Mouse (Mus musculus) spleen, adult 2 months (tissue): Measurements from ENCODE around the gene Thsd4. TPM values are rescaled to one million over a fixed set of nuclear protein-coding genes. Genes with fewer than 3 reads are reported as not detected.

Source experiments
- DNase-seq, 2 experiments: peaks; one replicate each; pipeline versions ENCODE4 v3.0.0 to v3.0.0-alpha.2; 2012 to 2021; ENCODE audit warnings: low spot score in 2 of 2, low read depth in 1 of 2
- H3K27ac ChIP-seq: fragments of 200-500 bp; 2 replicates; pipeline ENCODE4 v1.5.1; 2012; ENCODE audit warnings: low read length, inconsistent platforms; ENCODE audit not compliant: insufficient read depth
- H3K27me3 ChIP-seq: fragments of 200-500 bp; 2 replicates; pipeline ENCODE4 v1.6.1; 2012; ENCODE audit warnings: mild to moderate bottlenecking, moderate library complexity, low read length, inconsistent platforms; ENCODE audit not compliant: control insufficient read depth, insufficient read depth
- H3K36me3 ChIP-seq: fragments of 200-500 bp; 2 replicates; pipeline ENCODE4 v1.6.1; 2012; ENCODE audit warnings: mild to moderate bottlenecking, low read length, inconsistent platforms; ENCODE audit not compliant: control insufficient read depth, insufficient read depth
- H3K4me1 ChIP-seq: fragments of 200-500 bp; 2 replicates; pipeline ENCODE4 v1.6.1; 2011; ENCODE audit warnings: inconsistent platforms; ENCODE audit not compliant: control insufficient read depth, insufficient read depth, insufficient read length
- H3K4me3 ChIP-seq: fragments of 200-500 bp; 2 replicates; pipeline ENCODE4 v1.5.1; 2011; ENCODE audit warnings: mild to moderate bottlenecking, inconsistent platforms; ENCODE audit not compliant: insufficient read depth, insufficient read length; ENCODE audit errors: extremely low read depth
- CTCF ChIP-seq: fragments of 200-500 bp; IDR thresholded peaks from 2 replicates; pipeline ENCODE4 v1.5.1; 2011; ENCODE audit warnings: mild to moderate bottlenecking, inconsistent platforms; ENCODE audit not compliant: insufficient read depth, insufficient read length, insufficient replicate concordance; ENCODE audit errors: extremely low read depth
- POLR2A ChIP-seq: fragments of 200-500 bp; IDR thresholded peaks from 2 replicates; pipeline ENCODE4 v1.6.1; 2011; ENCODE audit warnings: low read depth, low read length, inconsistent platforms
- WGBS: fragments of 180-500 bp; shearing (Covaris S2); methylation state at CpG from one replicate; pipeline ENCODE4 v1.1.7; 2018; 5-methylcytosine and 5-hydroxymethylcytosine counted together
- polyA plus RNA-seq: library from polyadenylated mRNA; depleted of rRNA; stranded (reverse); fragments of >200 nt; gene quantifications from 2 replicates; pipeline ENCODE4 v1.2.3, GENCODE M21; 2012

Thsd4 gene
- polyA plus RNA-seq, 1 experiment = 0.95 TPM

GRCm38 (mm10) chr9:60402681-60403080 lies 119.2 kb downstream of the Thsd4 start:
- Histone ChIP-seq H3K27ac (no peak overlapping the region), H3K36me3 (no peaks in the 10 kb centered on the region), H3K27me3 (no peaks in the 10 kb centered on the region), H3K4me3 (no peak overlapping the region), H3K4me1 (no peaks in the 10 kb centered on the region)
- WGBS = 96% methylated on average over 6 of the region's 6 CpGs
- TF ChIP-seq CTCF (no peak), POLR2A (no peak)
- DNase-seq = no peak

DNA sequence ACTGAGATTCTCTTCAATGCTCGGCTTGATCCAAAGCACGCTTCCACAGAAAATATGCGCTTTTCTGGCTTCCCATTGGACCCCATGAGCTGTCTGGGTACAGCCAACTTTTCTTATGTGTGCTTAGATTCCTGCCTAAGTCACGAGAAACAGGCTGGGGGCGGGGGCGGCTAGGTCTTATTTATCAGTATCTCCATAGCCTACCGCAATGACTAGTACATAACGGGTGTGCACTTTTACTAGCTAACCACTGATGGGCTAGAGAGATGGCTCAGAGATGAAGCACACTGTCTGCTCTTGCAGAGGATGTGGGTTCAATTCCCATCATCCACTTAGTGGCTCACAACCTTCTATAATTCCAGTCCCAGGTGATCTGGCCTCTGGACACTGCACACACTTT lies 121.8 kb downstream of the Thsd4 start:
- no peaks in the 10 kb centered on the region for H3K36me3 ChIP-seq
- H3K27me3 ChIP-seq = no peaks in the 10 kb centered on the region
- WGBS = 83% methylated on average over 8 of the region's 8 CpGs
- no peak overlapping the region for H3K4me3 ChIP-seq
- DNase-seq = no peak
- no peaks in the 10 kb centered on the region for H3K4me1 ChIP-seq
- no peak overlapping the region for H3K27ac ChIP-seq
- no peak for TF ChIP-seq CTCF
- TF ChIP-seq POLR2A = no peak

DNA sequence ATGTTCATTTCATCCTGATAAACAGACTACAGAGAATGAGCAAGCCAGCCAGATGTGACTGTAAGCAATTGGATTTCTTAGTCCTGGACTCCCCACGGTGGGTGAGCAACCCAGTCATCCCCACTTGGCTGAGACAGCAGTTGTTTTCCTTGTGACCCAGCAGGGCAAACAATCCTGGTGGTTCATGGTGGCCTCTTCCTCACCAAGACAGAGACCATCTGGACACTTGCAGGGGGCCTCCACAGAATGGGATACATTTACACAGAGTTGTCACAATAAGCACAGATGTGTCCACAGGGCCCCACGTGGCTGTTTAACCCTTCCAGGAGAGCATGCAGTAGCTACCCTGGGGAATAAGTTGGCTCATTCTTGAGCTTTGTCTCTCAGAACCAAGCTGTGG lies 123.8 kb downstream of the Thsd4 start:
- no peak for DNase-seq
- no peaks in the 10 kb centered on the region for H3K27me3 ChIP-seq
- no peak for TF ChIP-seq POLR2A
- TF ChIP-seq CTCF = no peak
- WGBS = 60% methylated on average over 2 of the region's 2 CpGs
- no peaks in the 10 kb centered on the region for H3K4me1 ChIP-seq
- H3K4me3 ChIP-seq = no peak overlapping the region
- H3K27ac ChIP-seq = no peak overlapping the region
- H3K36me3 ChIP-seq = no peaks in the 10 kb centered on the region

- no peak for DNase-seq
- Histone ChIP-seq H3K4me3 (no peak overlapping the region), H3K27me3 (no peaks in the 10 kb centered on the region), H3K36me3 (no peaks in the 10 kb centered on the region), H3K27ac (no peak overlapping the region), H3K4me1 (no peaks in the 10 kb centered on the region)
- no peak for TF ChIP-seq CTCF
- no peak for TF ChIP-seq POLR2A
- 91% methylated on average over 3 of the region's 3 CpGs for WGBS
Observed at GRCm38 (mm10) chr9:60396096-60396495, 125.8 kb downstream of the Thsd4 start.

DNA sequence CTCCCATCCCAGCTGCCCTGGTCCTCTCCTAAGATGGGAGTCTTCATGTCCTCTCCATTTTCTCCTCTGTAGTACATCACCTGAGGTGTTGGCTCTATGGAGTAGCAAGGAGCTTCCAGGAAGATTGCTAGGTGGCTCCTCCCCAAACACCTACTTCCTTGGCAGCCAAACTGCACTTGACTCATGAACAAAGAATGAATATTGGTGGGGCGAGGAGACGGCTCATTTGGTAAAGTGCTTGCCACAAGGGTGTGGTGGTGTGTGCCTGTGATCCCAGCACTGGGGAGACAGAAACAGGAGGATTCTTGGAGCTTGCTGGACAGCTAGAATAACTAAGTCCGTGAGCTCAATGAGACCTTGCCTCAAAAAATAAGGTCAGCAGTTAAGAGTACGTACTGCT lies 128.9 kb downstream of the Thsd4 start:
- Histone ChIP-seq H3K36me3 (no peaks in the 10 kb centered on the region), H3K27me3 (no peaks in the 10 kb centered on the region), H3K4me3 (no peak overlapping the region), H3K4me1 (no peaks in the 10 kb centered on the region), H3K27ac (no peak overlapping the region)
- DNase-seq = no peak
- TF ChIP-seq CTCF = no peak
- no peak for TF ChIP-seq POLR2A
- 88% methylated on average over 4 of the region's 4 CpGs for WGBS

DNA sequence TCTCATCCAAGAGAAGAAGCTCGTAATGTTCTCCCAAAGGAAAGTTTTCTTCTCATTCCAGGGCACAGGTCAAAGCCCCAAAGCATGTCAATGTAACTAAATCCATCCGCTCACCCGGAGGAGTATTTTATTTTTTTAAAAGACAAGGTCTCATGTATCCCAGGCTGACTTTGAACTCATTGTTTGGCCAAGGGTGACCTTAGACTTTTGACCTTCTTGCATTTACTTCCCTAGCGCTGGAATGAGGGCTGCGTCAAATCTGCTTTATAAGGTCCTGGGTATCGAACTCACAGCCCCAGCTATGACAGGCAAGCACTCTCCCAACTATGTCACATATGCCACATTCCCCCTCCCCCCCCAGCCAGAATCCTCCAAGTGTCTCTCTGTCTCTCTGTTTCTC lies 137.1 kb downstream of the Thsd4 start:
- 93% methylated on average over 6 of the region's 6 CpGs for WGBS
- DNase-seq = no peak
- Histone ChIP-seq H3K27me3 (no peaks in the 10 kb centered on the region), H3K36me3 (no peaks in the 10 kb centered on the region), H3K4me1 (no peaks in the 10 kb centered on the region), H3K4me3 (no peak overlapping the region), H3K27ac (no peak overlapping the region)
- TF ChIP-seq CTCF (no peak), POLR2A (no peak)

- 88% methylated on average over 4 of the region's 4 CpGs for WGBS
- Histone ChIP-seq H3K4me1 (no peaks in the 10 kb centered on the region), H3K27me3 (no peaks in the 10 kb centered on the region), H3K36me3 (no peaks in the 10 kb centered on the region), H3K27ac (no peak overlapping the region), H3K4me3 (no peak overlapping the region)
- no peak for DNase-seq
- TF ChIP-seq CTCF = no peak
- no peak for TF ChIP-seq POLR2A
Observed at GRCm38 (mm10) chr9:60382941-60383340, 138.9 kb downstream of the Thsd4 start.

- TF ChIP-seq CTCF (no peak), POLR2A (no peak)
- 70% methylated on average over 4 of the region's 4 CpGs for WGBS
- no peak overlapping the region for H3K27ac ChIP-seq
- H3K27me3 ChIP-seq = no peaks in the 10 kb centered on the region
- H3K4me1 ChIP-seq = no peaks in the 10 kb centered on the region
- no peak overlapping the region for H3K4me3 ChIP-seq
- no peaks in the 10 kb centered on the region for H3K36me3 ChIP-seq
- DNase-seq = no peak
Observed at GRCm38 (mm10) chr9:60382526-60382925, 139.3 kb downstream of the Thsd4 start.
